Mouse (Mus musculus) cerebellum, adult 2 months (tissue): ENCODE data around the gene Pdzd7.

Source experiments
- CTCF ChIP-seq: fragments of 200-500 bp; IDR thresholded peaks from 2 replicates; pipeline ENCODE4 v1.5.1; 2011; ENCODE audit warnings: low read depth, mild to moderate bottlenecking, control low read depth, low read length, moderate library complexity, borderline replicate concordance; ENCODE audit not compliant: insufficient read depth
- POLR2A ChIP-seq: fragments of 200-500 bp; IDR thresholded peaks from 2 replicates; pipeline ENCODE4 v1.6.1; 2011; ENCODE audit warnings: low read length, control low read depth, borderline replicate concordance; ENCODE audit not compliant: insufficient read depth

DNA sequence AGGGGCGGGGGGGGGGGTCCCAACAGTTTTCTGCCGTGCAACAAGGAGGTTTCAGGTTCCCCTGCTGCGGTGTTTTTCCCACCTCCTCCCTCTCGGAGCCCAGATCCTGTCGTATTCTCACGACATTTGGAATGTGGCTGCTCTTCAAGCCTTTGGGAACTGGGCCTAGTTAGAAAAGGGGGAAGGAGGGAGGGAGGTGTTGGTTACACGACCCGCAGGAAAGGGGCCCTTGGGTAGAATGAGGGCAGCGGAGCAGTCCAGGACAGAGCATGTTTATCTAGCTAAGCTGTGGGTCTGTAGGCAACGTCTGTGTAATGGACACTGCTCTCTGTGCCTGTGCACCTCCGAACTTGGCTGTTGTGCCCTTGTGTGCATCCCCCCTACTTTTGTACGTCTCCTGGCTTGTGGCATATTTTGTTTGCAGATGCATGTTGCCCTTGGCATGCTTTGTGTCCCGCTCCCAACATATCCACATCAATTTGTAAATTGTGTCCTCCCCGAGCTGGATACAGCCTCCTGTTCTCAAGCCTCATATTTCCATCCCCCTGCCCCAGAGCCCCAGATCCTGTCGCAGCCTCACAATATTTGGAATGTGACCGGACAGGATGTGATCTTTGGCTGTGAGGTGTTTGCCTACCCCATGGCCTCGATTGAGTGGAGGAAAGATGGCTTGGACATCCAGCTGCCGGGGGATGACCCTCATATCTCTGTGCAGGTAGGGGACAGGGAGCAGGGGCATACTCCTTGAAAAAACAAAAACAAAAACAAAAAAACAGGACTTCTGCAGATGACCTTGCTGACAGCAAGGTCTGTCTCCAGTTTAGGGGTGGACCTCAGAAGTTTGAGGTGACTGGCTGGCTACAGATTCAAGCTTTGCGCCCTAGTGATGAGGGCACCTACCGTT, 32.5 kb upstream of the Pdzd7 start:
- no peak for TF ChIP-seq CTCF
- TF ChIP-seq POLR2A, result no peak
